Mouse (Mus musculus) stomach, postnatal 0 days (tissue): ENCODE measurements around the gene Disp2. TPM values are rescaled to one million over a fixed set of nuclear protein-coding genes. Genes with fewer than 3 reads are reported as not detected.
A peak's percentile ranks its signal among the peaks of the same experiment; 100 is the strongest.

Experiments used
- ATAC-seq: fragments of 200-750 bp; cut with Nextera tagmentation; 2 replicates; pipeline ENCODE4 v1.8.0; 2017; ENCODE audit not compliant: low FRiP score, low TSS enrichment
- DNase-seq: peaks from one replicate; pipeline ENCODE4 v3.0.0-alpha.2; 2016; ENCODE audit warnings: low spot score
- H3K27ac ChIP-seq: fragments of 300-500 bp; sonication (generic); replicated peaks from 2 replicates; pipeline ENCODE4 v1.5.1; 2014; ENCODE audit warnings: mild to moderate bottlenecking, control low read depth
- H3K27me3 ChIP-seq: fragments of 300-500 bp; sonication (generic); 2 replicates; pipeline ENCODE4 v1.6.1; 2014; ENCODE audit warnings: low read length; ENCODE audit not compliant: control insufficient read depth, insufficient read depth
- H3K36me3 ChIP-seq: fragments of 300-500 bp; sonication (generic); 2 replicates; pipeline ENCODE4 v1.6.1; 2014; ENCODE audit warnings: low read length, mixed read lengths; ENCODE audit not compliant: control insufficient read depth, insufficient read depth
- H3K4me1 ChIP-seq: fragments of 300-500 bp; sonication (generic); replicated peaks from 2 replicates; pipeline ENCODE4 v1.6.1; 2014; ENCODE audit warnings: antibody characterized with exemption; ENCODE audit not compliant: control insufficient read depth, insufficient read depth
- H3K4me2 ChIP-seq: fragments of 300-500 bp; sonication (generic); replicated peaks from 2 replicates; pipeline ENCODE4 v1.6.1; 2014; ENCODE audit warnings: low read depth, mild to moderate bottlenecking, control low read depth, moderate library complexity
- H3K4me3 ChIP-seq: fragments of 300-500 bp; sonication (generic); 2 replicates; pipeline ENCODE4 v1.5.1; 2014; ENCODE audit warnings: low read depth, low read length, control low read depth
- H3K9ac ChIP-seq: fragments of 300-500 bp; sonication (generic); 2 replicates; pipeline ENCODE4 v1.6.1; 2014; ENCODE audit warnings: mild to moderate bottlenecking, low read length, control low read depth, mixed read lengths
- H3K9me3 ChIP-seq: fragments of 300-500 bp; sonication (generic); 2 replicates; pipeline ENCODE4 v1.6.1; 2016; ENCODE audit warnings: low read length; ENCODE audit not compliant: control insufficient read depth
- CTCF ChIP-seq: IDR thresholded peaks from 2 replicates; pipeline ENCODE4 v1.5.1; 2016; ENCODE audit warnings: antibody characterized with exemption, low read depth, mild to moderate bottlenecking, moderate library complexity
- EP300 ChIP-seq: optimal IDR thresholded peaks from 2 replicates; pipeline ENCODE3; 2016; ENCODE audit warnings: antibody characterized with exemption
- WGBS: fragments of 180-500 bp; shearing (Covaris S2); extraction: QIAGEN DNeasy Blood & Tissue Kit; methylation state at CpG from one replicate; pipeline ENCODE4 v1.1.7; 2014; 5-methylcytosine and 5-hydroxymethylcytosine counted together
- polyA plus RNA-seq: library from polyadenylated mRNA; unstranded; fragments of >200 nt; fragmentation: Nextera tagmentation; extraction: Ambion mirVana; gene quantifications from 2 replicates; pipeline ENCODE4 v1.2.1, GENCODE M21; 2015

Disp2 gene
- polyA plus RNA-seq, 1 experiment from 2014 or later = 1.1 TPM

- Histone ChIP-seq H3K4me2 (no peak overlapping the region), H3K9ac (no peak overlapping the region), H3K27ac (no peak overlapping the region), H3K4me1 (no peaks in the 10 kb centered on the region), H3K9me3 (no peaks in the 10 kb centered on the region), H3K27me3 (no peaks in the 10 kb centered on the region), H3K36me3 (no peaks in the 10 kb centered on the region), H3K4me3 (no peak overlapping the region)
- DNase-seq = no peak
- ATAC-seq = no peak
- TF ChIP-seq CTCF = no peak
- no peak for TF ChIP-seq EP300
- 30% methylated on average over 3 of the region's 3 CpGs for WGBS
Observed at GRCm38 (mm10) chr2:118805756-118806155, 26.2 kb downstream of the Disp2 start.

GRCm38 (mm10) chr2:118806860-118807259 lies 27.3 kb downstream of the Disp2 start:
- Histone ChIP-seq H3K27ac (no peak overlapping the region), H3K4me2 (no peak overlapping the region), H3K27me3 (no peaks in the 10 kb centered on the region), H3K9ac (no peak overlapping the region), H3K4me3 (no peak overlapping the region), H3K9me3 (no peaks in the 10 kb centered on the region), H3K36me3 (no peaks in the 10 kb centered on the region), H3K4me1 (no peaks in the 10 kb centered on the region)
- ATAC-seq (no peak), DNase-seq (no peak)
- WGBS = 60% methylated on average over 4 of the region's 4 CpGs
- TF ChIP-seq CTCF (no peak), EP300 (no peak)

GRCm38 (mm10) chr2:118810861-118811260 lies 31.3 kb downstream of the Disp2 start:
- H3K27ac ChIP-seq = no peak overlapping the region
- H3K4me3 ChIP-seq = no peak overlapping the region
- TF ChIP-seq CTCF (no peak), EP300 (no peak)
- no peaks in the 10 kb centered on the region for H3K36me3 ChIP-seq
- no peaks in the 10 kb centered on the region for H3K27me3 ChIP-seq
- no peaks in the 10 kb centered on the region for H3K4me1 ChIP-seq
- 26% methylated on average over 2 of the region's 2 CpGs for WGBS
- no peak overlapping the region for H3K9ac ChIP-seq
- ATAC-seq (no peak), DNase-seq (no peak)
- H3K9me3 ChIP-seq = no peaks in the 10 kb centered on the region
- H3K4me2 ChIP-seq = no peak overlapping the region

- no peak overlapping the region for H3K9ac ChIP-seq
- WGBS = 60% methylated on average over 1 of the region's 1 CpGs
Observed at GRCm38 (mm10) chr2:118812724-118813123, 33.2 kb downstream of the Disp2 start.

GRCm38 (mm10) chr2:118813981-118814836 lies 34.7 kb downstream of the Disp2 start, which contains the start of gene Knstrn:
Knstrn (plus strand) TSS chr2:118814003.
- Histone ChIP-seq H3K9ac (peak within 1 kb of the TSS; percentile 72), H3K9me3 (no peaks in the 10 kb centered on the region), H3K36me3 (no peaks in the 10 kb centered on the region), H3K4me3 (peak within 1 kb of the TSS; percentile 69), H3K27me3 (no peaks in the 10 kb centered on the region), H3K4me2 (peak within 1 kb of the TSS; percentile 94), H3K4me1 (no peaks in the 10 kb centered on the region), H3K27ac (0 out of 2 replicates have a peak within 1 kb of the TSS, but pooled peaks have one; percentile 13)
- peak; percentile 91 for ATAC-seq
- 1% methylated on average over 49 of the region's 49 CpGs for WGBS
- TF ChIP-seq CTCF = no peak
- no peak for TF ChIP-seq EP300
- DNase-seq = peak; percentile 93

More at GRCm38 (mm10) chr2:118812724-118813123, 33.2 kb downstream of the Disp2 start:
- H3K27me3 ChIP-seq = no peaks in the 10 kb centered on the region
- no peaks in the 10 kb centered on the region for H3K4me1 ChIP-seq
- H3K27ac ChIP-seq = no peak overlapping the region
- H3K36me3 ChIP-seq = no peaks in the 10 kb centered on the region
- H3K4me3 ChIP-seq = no peak overlapping the region
- DNase-seq (no peak), ATAC-seq (no peak)
- TF ChIP-seq EP300 = no peak
- TF ChIP-seq CTCF = no peak
- no peak overlapping the region for H3K4me2 ChIP-seq
- no peaks in the 10 kb centered on the region for H3K9me3 ChIP-seq

GRCm38 (mm10) chr2:118822800-118823199 lies 43.3 kb downstream of the Disp2 start:
- WGBS = 89% methylated on average over 5 of the region's 5 CpGs
- Histone ChIP-seq H3K4me3 (no peak overlapping the region), H3K36me3 (0 out of 2 replicates have a peak, but pooled peaks cover 8% of the 10 kb centered on the region), H3K4me2 (no peak overlapping the region), H3K4me1 (no peaks in the 10 kb centered on the region), H3K27ac (no peak overlapping the region), H3K27me3 (no peaks in the 10 kb centered on the region), H3K9me3 (no peaks in the 10 kb centered on the region), H3K9ac (no peak overlapping the region)
- TF ChIP-seq CTCF = no peak
- TF ChIP-seq EP300 = no peak
- no peak for ATAC-seq
- DNase-seq = no peak
